Mouse (Mus musculus): ENCODE results near the gene Oosp2. TPM values are rescaled to one million over a fixed set of nuclear protein-coding genes. Genes with fewer than 3 reads are reported as not detected.

Oosp2 gene
- not detected for total RNA-seq (2021)
- long read RNA-seq: 0 reads

GRCm38 (mm10) chr19:11660459-11660858, at the start of gene Oosp2:
Gene Oosp2, minus strand, starts transcription at chr19:11660559.
- no peak for DNase-seq (ENCODE audit: low spot score in 2 of 2)

DNA sequence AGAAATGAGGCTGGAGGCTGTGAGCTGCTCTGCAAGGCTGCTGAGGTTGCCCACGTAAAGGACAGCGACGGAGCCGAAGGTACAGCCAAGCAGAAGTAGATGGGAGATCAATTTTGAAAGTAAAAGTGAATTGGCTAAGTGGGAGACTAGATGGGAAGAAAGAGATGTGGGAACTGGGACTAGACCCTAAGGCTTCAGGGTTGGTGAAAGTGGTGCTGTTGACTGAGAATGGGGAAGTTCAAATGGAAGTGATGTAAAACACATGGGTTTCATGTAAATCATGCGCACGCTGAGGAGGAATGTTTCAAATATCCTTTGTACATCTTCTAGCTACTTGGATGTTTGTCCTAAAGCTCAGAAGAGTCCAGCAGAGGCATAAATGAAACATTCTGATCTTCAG, 38.0 kb upstream of the Oosp2 start:
- DNase-seq (ENCODE audit: low spot score in 2 of 2): no peak

- DNase-seq (ENCODE audit: low spot score in 2 of 2): no peak
Measured at GRCm38 (mm10) chr19:11696755-11697154, 36.4 kb upstream of the Oosp2 start, which contains the start of gene Oosp3. Gene Oosp3, plus strand, starts transcription at chr19:11697055.

DNA sequence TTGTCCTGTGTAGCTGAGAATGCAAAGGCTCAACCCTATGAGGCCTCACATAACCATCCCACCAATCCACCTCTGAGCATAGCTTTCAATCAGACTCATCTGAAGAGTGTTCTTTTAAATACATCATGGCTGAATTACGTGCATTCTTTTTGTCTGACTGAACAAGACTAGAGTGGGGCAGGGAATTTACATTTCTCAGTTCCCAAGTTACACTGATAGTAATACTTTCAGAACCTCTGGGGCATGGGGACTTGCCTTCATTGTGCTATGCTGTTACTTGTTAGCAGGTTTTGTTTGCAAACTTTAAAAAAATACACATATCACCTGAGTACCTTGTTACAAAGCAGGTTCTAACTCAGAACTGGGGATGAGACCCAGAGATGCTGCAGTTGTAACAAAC, 31.1 kb upstream of the Oosp2 start:
- no peak for DNase-seq (ENCODE audit: low spot score in 2 of 2)

GRCm38 (mm10) chr19:11690839-11691238, 30.5 kb upstream of the Oosp2 start, which contains the start of gene Oosp1:
Gene Oosp1, minus strand, starts transcription at chr19:11691150.
- no peak for DNase-seq (ENCODE audit: low spot score in 2 of 2)

- DNase-seq (ENCODE audit: low spot score in 2 of 2): no peak
Measured at GRCm38 (mm10) chr19:11661562-11661961, 1.2 kb upstream of the Oosp2 start.

DNA sequence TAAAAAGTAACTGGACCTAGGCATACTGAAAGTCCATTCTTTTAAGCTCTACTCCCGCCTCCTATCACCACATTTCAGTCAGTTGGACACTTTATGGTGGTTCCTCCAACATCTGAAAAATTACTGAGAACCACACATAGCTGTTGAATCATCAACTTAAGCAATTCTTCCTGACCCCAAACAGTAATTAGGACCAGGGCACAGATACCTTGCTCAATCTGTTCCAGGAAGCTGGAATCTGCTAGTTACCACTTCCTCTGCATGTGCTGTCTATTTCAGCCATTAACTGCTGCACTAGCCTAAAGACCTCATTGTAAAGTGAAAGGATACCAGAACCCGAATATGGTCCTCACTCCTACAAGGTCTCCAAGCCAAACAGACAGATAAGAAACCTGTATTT, 1.2 kb downstream of the Oosp2 start:
- DNase-seq (ENCODE audit: low spot score in 2 of 2): no peak

- no peak for DNase-seq (ENCODE audit: low spot score in 2 of 2)
Measured at GRCm38 (mm10) chr19:11649564-11649963, 10.8 kb downstream of the Oosp2 start.

GRCm38 (mm10) chr19:11646166-11646565, 14.2 kb downstream of the Oosp2 start:
- no peak for DNase-seq (ENCODE audit: low spot score in 2 of 2)

DNA sequence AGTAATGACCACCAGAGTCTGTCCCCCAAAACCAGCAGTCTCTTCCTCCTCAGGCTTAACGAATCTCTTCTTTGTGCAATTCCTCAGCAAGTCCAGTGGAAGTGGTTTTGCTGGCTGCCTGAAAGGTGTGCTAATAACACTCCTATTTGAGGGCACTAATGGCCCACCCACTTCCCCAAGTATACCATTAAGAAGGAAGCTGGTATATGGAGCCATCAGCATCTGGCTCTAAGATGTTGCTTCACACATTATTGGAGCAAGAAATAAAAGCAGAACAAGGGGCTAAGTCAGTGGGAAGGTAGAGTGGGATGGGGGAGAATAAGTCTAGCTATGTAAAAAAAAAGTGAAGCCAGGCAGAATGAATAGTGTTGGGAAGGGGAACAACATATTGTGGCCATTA, 19.6 kb downstream of the Oosp2 start, which contains the start of gene Ms4a3:
Gene Ms4a3, minus strand, starts transcription at position 120 of the 400 bp plus-strand sequence.
- no peak for DNase-seq (ENCODE audit: low spot score in 2 of 2)

DNA sequence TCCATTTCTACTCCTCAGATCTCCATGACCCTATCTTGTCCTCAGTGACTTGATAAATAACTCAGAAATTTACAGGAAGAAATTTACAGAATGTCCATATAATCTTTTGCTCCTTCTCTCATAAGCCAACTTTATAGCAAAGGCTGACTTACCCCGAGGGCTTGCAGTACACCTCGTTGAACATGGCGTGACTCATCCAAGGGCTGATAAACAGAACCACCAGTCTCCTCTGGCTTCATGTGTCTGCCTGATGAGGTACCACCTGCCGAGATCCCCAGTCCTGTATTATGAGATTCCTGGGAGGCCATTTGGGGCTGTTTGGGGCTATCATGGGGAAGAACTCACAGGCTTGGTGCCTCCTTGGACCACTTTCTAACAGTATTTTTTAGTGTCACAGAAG, 21.3 kb downstream of the Oosp2 start:
- DNase-seq (ENCODE audit: low spot score in 2 of 2): no peak

- DNase-seq (ENCODE audit: low spot score in 2 of 2): no peak
Measured at GRCm38 (mm10) chr19:11635572-11635971, 24.8 kb downstream of the Oosp2 start.

GRCm38 (mm10) chr19:11634330-11634729, 26.0 kb downstream of the Oosp2 start:
- no peak for DNase-seq (ENCODE audit: low spot score in 2 of 2)

- no peak for DNase-seq (ENCODE audit: low spot score in 2 of 2)
Measured at GRCm38 (mm10) chr19:11633732-11634131, 26.6 kb downstream of the Oosp2 start.

- no peak for DNase-seq (ENCODE audit: low spot score in 2 of 2)
Measured at GRCm38 (mm10) chr19:11625231-11625630, 35.1 kb downstream of the Oosp2 start.

DNA sequence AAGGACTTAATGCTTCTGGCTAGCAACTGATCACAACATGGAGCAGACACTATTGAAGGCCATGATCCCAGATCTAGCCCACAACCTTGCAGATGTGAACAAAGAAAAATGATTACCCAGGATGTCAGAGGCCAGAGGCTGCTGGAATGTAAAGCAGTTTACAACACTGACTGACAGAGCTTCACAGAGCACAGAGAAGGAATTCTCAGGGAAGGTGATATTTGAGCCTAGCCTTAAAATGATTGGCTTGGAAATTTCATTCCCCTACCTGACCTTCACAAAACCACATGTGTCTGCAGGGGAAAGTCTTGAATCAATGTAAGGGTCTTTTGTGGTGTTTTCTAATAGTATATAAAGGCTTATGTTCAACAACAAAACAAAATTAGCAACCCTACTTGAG, 35.6 kb downstream of the Oosp2 start:
- no peak for DNase-seq (ENCODE audit: low spot score in 2 of 2)

GRCm38 (mm10) chr19:11623551-11623950, 36.8 kb downstream of the Oosp2 start, which contains the start of gene Ms4a2:
Gene Ms4a2, minus strand, starts transcription at chr19:11623719.
- DNase-seq (ENCODE audit: low spot score in 2 of 2): no peak

DNA sequence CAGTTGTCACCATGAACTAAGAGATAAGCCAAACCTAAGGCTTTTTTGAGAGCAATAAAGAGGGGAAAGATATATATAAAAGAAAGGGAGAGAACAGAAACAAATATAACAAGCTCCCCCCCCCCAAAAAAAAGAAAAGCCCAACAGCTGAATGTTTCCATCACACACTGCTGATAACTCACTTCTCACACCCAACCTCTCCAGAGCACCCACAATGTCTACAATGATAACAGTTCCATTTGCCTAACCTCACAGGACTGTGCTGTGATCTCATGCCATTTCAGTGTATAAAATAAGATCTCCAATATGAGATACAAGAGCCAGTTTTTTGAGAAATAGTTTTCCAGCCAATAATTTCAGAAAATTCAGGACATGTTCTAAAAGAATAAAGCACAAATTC, 42.4 kb downstream of the Oosp2 start:
- no peak for DNase-seq (ENCODE audit: low spot score in 2 of 2)

- no peak for DNase-seq (ENCODE audit: low spot score in 2 of 2)
Measured at GRCm38 (mm10) chr19:11614805-11615204, 45.6 kb downstream of the Oosp2 start.

GRCm38 (mm10) chr19:11613776-11614443, 46.4 kb downstream of the Oosp2 start:
- DNase-seq (ENCODE audit: low spot score in 2 of 2): no peak

- no peak for DNase-seq (ENCODE audit: low spot score in 2 of 2)
Measured at GRCm38 (mm10) chr19:11613084-11613483, 47.3 kb downstream of the Oosp2 start.

DNA sequence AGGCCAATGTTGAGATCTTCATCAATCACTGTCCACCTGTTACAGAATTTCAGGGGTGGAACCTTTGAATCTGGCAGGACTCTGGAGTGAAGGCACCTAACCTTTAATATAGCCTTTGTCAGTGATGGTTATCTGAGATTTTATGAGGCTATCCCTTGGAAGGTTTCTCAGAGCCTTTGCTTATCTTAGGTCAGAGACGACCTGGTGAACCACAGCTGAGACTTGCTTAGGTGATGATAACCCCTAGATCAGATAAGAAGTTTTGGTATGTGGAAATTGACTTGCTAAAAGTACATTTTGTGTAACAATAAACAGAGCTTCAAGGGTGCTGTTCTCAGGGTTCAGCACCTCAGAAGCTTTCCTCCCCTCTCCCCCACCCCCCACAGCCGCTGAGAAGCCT, 48.1 kb downstream of the Oosp2 start:
- no peak for DNase-seq (ENCODE audit: low spot score in 2 of 2)

- DNase-seq (ENCODE audit: low spot score in 2 of 2): peak in 1 of 2 experiments; percentile 51
Measured at GRCm38 (mm10) chr19:11611541-11611945, 48.8 kb downstream of the Oosp2 start.

All from layer of hippocampus, adult 18-20 months (tissue).